Mouse (Mus musculus) spleen, adult 12 weeks (tissue): Measurements from ENCODE around the gene Tiprl.

ENCODE experiments used
- DNase-seq: peaks from one replicate; pipeline ENCODE4 v3.0.0; 2022; ENCODE audit warnings: low spot score

The Tiprl gene

GRCm38 (mm10) chr1:165174059-165174616 is 62.7 kb downstream of the Tiprl start:
- DNase-seq: no peak

- no peak for DNase-seq
Observed at GRCm38 (mm10) chr1:165171277-165171676, 65.5 kb downstream of the Tiprl start.

- no peak for DNase-seq
Observed at GRCm38 (mm10) chr1:165170157-165170556, 66.6 kb downstream of the Tiprl start.

- no peak for DNase-seq
Observed at GRCm38 (mm10) chr1:165169462-165169861, 67.3 kb downstream of the Tiprl start.

GRCm38 (mm10) chr1:165164920-165165319 is 71.9 kb downstream of the Tiprl start:
- no peak for DNase-seq
